Mouse (Mus musculus): ENCODE results near the gene Hist1h2ao. TPM values are rescaled to one million over a fixed set of nuclear protein-coding genes. Genes with fewer than 3 reads are reported as not detected.
"Not testable (repeated sequence)": the region's sequence is repeated elsewhere in the genome, so short reads cannot be mapped to it uniquely, and the experiment has no call there.

The Hist1h2ao gene
- polyA plus RNA-seq, 1 experiment from 2014 or later, result not detected

- no peaks in the 10 kb centered on the region for H3K36me3 ChIP-seq (ENCODE audit: control insufficient read depth, insufficient read depth, low read length)
- 1% methylated on average over 9 of the region's 9 CpGs for WGBS
- H3K9ac ChIP-seq (replicated peaks; ENCODE audit: low read length), result no peak overlapping the region
- H3K27me3 ChIP-seq (ENCODE audit: control insufficient read depth, insufficient read depth, low read length), result no peaks in the 10 kb centered on the region
- peaks cover 28% of the 10 kb centered on the region for H3K4me1 ChIP-seq (ENCODE audit: control insufficient read depth, insufficient read depth, low read length)
- H3K4me3 ChIP-seq (replicated peaks; ENCODE audit: low read depth, low read length), result peak overlapping the region; percentile 34
- no peaks in the 10 kb centered on the region for H3K9me3 ChIP-seq (ENCODE audit: control insufficient read depth, low read length)
- peak overlapping the region; percentile 49 for H3K27ac ChIP-seq (replicated peaks; ENCODE audit: low read depth, low read length)
- no peak for ATAC-seq (ENCODE audit: low FRiP score, low TSS enrichment)
- peak overlapping the region; percentile 75 for H3K4me2 ChIP-seq (ENCODE audit: low read length)
- DNase-seq, result peak; percentile 81
Observed at GRCm38 (mm10) chr13:21783734-21784161, 26.5 kb upstream of the Hist1h2ao start.

GRCm38 (mm10) chr13:21784311-21784710, 26.0 kb upstream of the Hist1h2ao start:
- Histone ChIP-seq H3K36me3 (ENCODE audit: control insufficient read depth, insufficient read depth, low read length) (no peaks in the 10 kb centered on the region), H3K4me3 (replicated peaks; ENCODE audit: low read depth, low read length) (no peak overlapping the region), H3K9ac (replicated peaks; ENCODE audit: low read length) (no peak overlapping the region), H3K27me3 (ENCODE audit: control insufficient read depth, insufficient read depth, low read length) (no peaks in the 10 kb centered on the region), H3K9me3 (ENCODE audit: control insufficient read depth, low read length) (no peaks in the 10 kb centered on the region), H3K27ac (replicated peaks; ENCODE audit: low read depth, low read length) (peak overlapping the region; percentile 49), H3K4me2 (ENCODE audit: low read length) (peak overlapping the region; percentile 75), H3K4me1 (ENCODE audit: control insufficient read depth, insufficient read depth, low read length) (peaks cover 28% of the 10 kb centered on the region)
- DNase-seq, result no peak
- 15% methylated on average over 6 of the region's 6 CpGs for WGBS
- no peak for ATAC-seq (ENCODE audit: low FRiP score, low TSS enrichment)

GRCm38 (mm10) chr13:21786189-21786898, 23.9 kb upstream of the Hist1h2ao start:
- peak overlapping the region; percentile 77 for H3K27ac ChIP-seq (replicated peaks; ENCODE audit: low read depth, low read length)
- H3K9ac ChIP-seq (replicated peaks; ENCODE audit: low read length), result no peak overlapping the region; the same call in 1 of the 2 replicates
- DNase-seq (peak; percentile 33), ATAC-seq (ENCODE audit: low FRiP score, low TSS enrichment) (no peak)
- H3K36me3 ChIP-seq (ENCODE audit: control insufficient read depth, insufficient read depth, low read length), result no peaks in the 10 kb centered on the region
- H3K9me3 ChIP-seq (ENCODE audit: control insufficient read depth, low read length), result no peaks in the 10 kb centered on the region
- H3K4me1 ChIP-seq (ENCODE audit: control insufficient read depth, insufficient read depth, low read length), result peaks cover 19% of the 10 kb centered on the region
- peak overlapping the region; percentile 60 for H3K4me2 ChIP-seq (ENCODE audit: low read length)
- H3K4me3 ChIP-seq (replicated peaks; ENCODE audit: low read depth, low read length), result peak overlapping the region; percentile 33
- 2% methylated on average over 8 of the region's 8 CpGs for WGBS
- H3K27me3 ChIP-seq (ENCODE audit: control insufficient read depth, insufficient read depth, low read length), result no peaks in the 10 kb centered on the region

GRCm38 (mm10) chr13:21786899-21787629, 23.2 kb upstream of the Hist1h2ao start, which contains the start of the genes Hist1h2an and Hist1h2bp:
Hist1h2an (minus strand) TSS chr13:21787218.
Hist1h2bp (plus strand) TSS chr13:21787461.
- H3K4me1 ChIP-seq (ENCODE audit: control insufficient read depth, insufficient read depth, low read length), result peaks cover 19% of the 10 kb centered on the region
- H3K27ac ChIP-seq (replicated peaks; ENCODE audit: low read depth, low read length), result peak within 1 kb of the TSS; percentile 77
- H3K4me2 ChIP-seq (ENCODE audit: low read length), result peak within 1 kb of the TSS; percentile 60
- H3K36me3 ChIP-seq (ENCODE audit: control insufficient read depth, insufficient read depth, low read length); H3K9me3 ChIP-seq (ENCODE audit: control insufficient read depth, low read length); H3K27me3 ChIP-seq (ENCODE audit: control insufficient read depth, insufficient read depth, low read length): not testable (repeated sequence)
- peak within 1 kb of the TSS; percentile 33 for H3K4me3 ChIP-seq (replicated peaks; ENCODE audit: low read depth, low read length)
- 0% methylated on average over 37 of the region's 63 CpGs for WGBS
- peak; percentile 98 for DNase-seq
- peak; percentile 95 for ATAC-seq (ENCODE audit: low FRiP score, low TSS enrichment)
- H3K9ac ChIP-seq (replicated peaks; ENCODE audit: low read length), result peak within 1 kb of the TSS; percentile 12; the same call in 1 of the 2 replicates

- H3K9ac ChIP-seq (replicated peaks; ENCODE audit: low read length), result 0 out of 2 replicates have a peak overlapping the region, but pooled peaks have one; percentile 12
- H3K9me3 ChIP-seq (ENCODE audit: control insufficient read depth, low read length), result no peaks in the 10 kb centered on the region
- H3K27ac ChIP-seq (replicated peaks; ENCODE audit: low read depth, low read length), result peak overlapping the region; percentile 55
- DNase-seq, result peak; percentile 29
- H3K36me3 ChIP-seq (ENCODE audit: control insufficient read depth, insufficient read depth, low read length), result no peaks in the 10 kb centered on the region
- H3K27me3 ChIP-seq (ENCODE audit: control insufficient read depth, insufficient read depth, low read length), result no peaks in the 10 kb centered on the region
- peak overlapping the region; percentile 33 for H3K4me3 ChIP-seq (replicated peaks; ENCODE audit: low read depth, low read length)
- H3K4me1 ChIP-seq (ENCODE audit: control insufficient read depth, insufficient read depth, low read length), result peaks cover 14% of the 10 kb centered on the region
- H3K4me2 ChIP-seq (ENCODE audit: low read length), result peak overlapping the region; percentile 60
- ATAC-seq (ENCODE audit: low FRiP score, low TSS enrichment), result peak; percentile 2; the same call in 1 of the 2 replicates
- 10% methylated on average over 13 of the region's 21 CpGs for WGBS
Observed at GRCm38 (mm10) chr13:21787760-21788593, 22.3 kb upstream of the Hist1h2ao start.

- no peaks in the 10 kb centered on the region for H3K36me3 ChIP-seq (ENCODE audit: control insufficient read depth, insufficient read depth, low read length)
- peaks cover 8% of the 10 kb centered on the region for H3K4me1 ChIP-seq (ENCODE audit: control insufficient read depth, insufficient read depth, low read length)
- H3K9ac ChIP-seq (replicated peaks; ENCODE audit: low read length), result no peak overlapping the region
- ATAC-seq (ENCODE audit: low FRiP score, low TSS enrichment), result no peak
- DNase-seq, result no peak
- H3K4me2 ChIP-seq (ENCODE audit: low read length), result no peak overlapping the region
- 66% methylated on average over 6 of the region's 6 CpGs for WGBS
- H3K4me3 ChIP-seq (replicated peaks; ENCODE audit: low read depth, low read length), result no peak overlapping the region
- no peak overlapping the region for H3K27ac ChIP-seq (replicated peaks; ENCODE audit: low read depth, low read length)
- H3K9me3 ChIP-seq (ENCODE audit: control insufficient read depth, low read length), result no peaks in the 10 kb centered on the region
- H3K27me3 ChIP-seq (ENCODE audit: control insufficient read depth, insufficient read depth, low read length), result no peaks in the 10 kb centered on the region
Observed at GRCm38 (mm10) chr13:21789925-21790324, 20.3 kb upstream of the Hist1h2ao start.

- Histone ChIP-seq H3K27me3 (ENCODE audit: control insufficient read depth, insufficient read depth, low read length) (no peaks in the 10 kb centered on the region), H3K27ac (replicated peaks; ENCODE audit: low read depth, low read length) (no peak overlapping the region), H3K9ac (replicated peaks; ENCODE audit: low read length) (no peak overlapping the region), H3K36me3 (ENCODE audit: control insufficient read depth, insufficient read depth, low read length) (no peaks in the 10 kb centered on the region), H3K9me3 (ENCODE audit: control insufficient read depth, low read length) (no peaks in the 10 kb centered on the region), H3K4me1 (ENCODE audit: control insufficient read depth, insufficient read depth, low read length) (peaks cover 8% of the 10 kb centered on the region), H3K4me2 (ENCODE audit: low read length) (peak overlapping the region; percentile 33; the same call in 1 of the 2 replicates), H3K4me3 (replicated peaks; ENCODE audit: low read depth, low read length) (no peak overlapping the region)
- ATAC-seq (ENCODE audit: low FRiP score, low TSS enrichment), result no peak
- 9% methylated on average over 18 of the region's 18 CpGs for WGBS
- DNase-seq, result peak; percentile 14
Observed at GRCm38 (mm10) chr13:21790601-21791283, 19.5 kb upstream of the Hist1h2ao start.

GRCm38 (mm10) chr13:21795584-21795983, 14.7 kb upstream of the Hist1h2ao start:
- H3K4me2 ChIP-seq (ENCODE audit: low read length), result no peak overlapping the region
- WGBS, result 92% methylated on average over 7 of the region's 7 CpGs
- no peaks in the 10 kb centered on the region for H3K4me1 ChIP-seq (ENCODE audit: control insufficient read depth, insufficient read depth, low read length)
- no peak overlapping the region for H3K4me3 ChIP-seq (replicated peaks; ENCODE audit: low read depth, low read length)
- no peak overlapping the region for H3K9ac ChIP-seq (replicated peaks; ENCODE audit: low read length)
- H3K9me3 ChIP-seq (ENCODE audit: control insufficient read depth, low read length), result no peaks in the 10 kb centered on the region
- no peaks in the 10 kb centered on the region for H3K36me3 ChIP-seq (ENCODE audit: control insufficient read depth, insufficient read depth, low read length)
- no peak overlapping the region for H3K27ac ChIP-seq (replicated peaks; ENCODE audit: low read depth, low read length)
- DNase-seq (no peak), ATAC-seq (ENCODE audit: low FRiP score, low TSS enrichment) (no peak)
- H3K27me3 ChIP-seq (ENCODE audit: control insufficient read depth, insufficient read depth, low read length), result no peaks in the 10 kb centered on the region
